Mouse (Mus musculus) kidney, embryonic 14.5 days (tissue): ENCODE measurements around the gene Cpn1. TPM values are rescaled to one million over a fixed set of nuclear protein-coding genes. Genes with fewer than 3 reads are reported as not detected.
"Not testable (repeated sequence)": the region's sequence is repeated elsewhere in the genome, so short reads cannot be mapped to it uniquely, and the experiment has no call there.

Source experiments
- ATAC-seq: fragments of 200-750 bp; cut with Nextera tagmentation; 2 replicates; pipeline ENCODE4 v1.8.0; 2017; ENCODE audit warnings: moderate number of reproducible peaks, mild to moderate bottlenecking, moderate TSS enrichment, moderate library complexity; ENCODE audit not compliant: low FRiP score, low TSS enrichment
- H3K27ac ChIP-seq: fragments of 300-500 bp; sonication (generic); 2 replicates; pipeline ENCODE4 v1.5.1; 2014; ENCODE audit warnings: low read depth, mild to moderate bottlenecking, low read length, moderate library complexity, mixed read lengths
- H3K27me3 ChIP-seq: fragments of 300-500 bp; sonication (generic); 2 replicates; pipeline ENCODE4 v1.6.1; 2014; ENCODE audit warnings: mild to moderate bottlenecking, low read length; ENCODE audit not compliant: control insufficient read depth, insufficient read depth
- H3K36me3 ChIP-seq: fragments of 300-500 bp; sonication (generic); 2 replicates; pipeline ENCODE4 v1.6.1; 2014; ENCODE audit warnings: low read length, mixed read lengths; ENCODE audit not compliant: control insufficient read depth, insufficient read depth
- H3K4me1 ChIP-seq: fragments of 300-500 bp; sonication (generic); 2 replicates; pipeline ENCODE4 v1.6.1; 2014; ENCODE audit warnings: low read length, mixed read lengths; ENCODE audit not compliant: control insufficient read depth, insufficient read depth
- H3K4me2 ChIP-seq: fragments of 300-500 bp; sonication (generic); replicated peaks from 2 replicates; pipeline ENCODE4 v1.6.1; 2014; ENCODE audit warnings: low read depth, mild to moderate bottlenecking, low read length
- H3K4me3 ChIP-seq: fragments of 300-500 bp; sonication (generic); 2 replicates; pipeline ENCODE4 v1.5.1; 2014; ENCODE audit warnings: mild to moderate bottlenecking, low read length
- H3K9ac ChIP-seq: fragments of 300-500 bp; sonication (generic); 2 replicates; pipeline ENCODE4 v1.6.1; 2014; ENCODE audit warnings: low read depth, mild to moderate bottlenecking, low read length, moderate library complexity
- H3K9me3 ChIP-seq: fragments of 300-500 bp; sonication (generic); 2 replicates; pipeline ENCODE4 v1.6.1; 2016; ENCODE audit warnings: low read length; ENCODE audit not compliant: control insufficient read depth
- WGBS: fragments of 180-500 bp; shearing (Covaris S2); extraction: QIAGEN DNeasy Blood & Tissue Kit; methylation state at CpG from one replicate; pipeline ENCODE4 v1.1.7; 2014; 5-methylcytosine and 5-hydroxymethylcytosine counted together
- polyA plus RNA-seq: library from polyadenylated mRNA; unstranded; fragments of >200 nt; fragmentation: Nextera tagmentation; extraction: Ambion mirVana; gene quantifications from 2 replicates; pipeline ENCODE4 v1.2.1, GENCODE M21; 2014

The Cpn1 gene
- polyA plus RNA-seq, 1 experiment from 2014 or later = 32.3 TPM

GRCm38 (mm10) chr19:43959162-43959561, 27.2 kb downstream of the Cpn1 start:
- no peak overlapping the region for H3K9ac ChIP-seq
- H3K27me3 ChIP-seq = no peaks in the 10 kb centered on the region
- H3K9me3 ChIP-seq = peaks cover 3% of the 10 kb centered on the region; the same call in 1 of the 2 replicates
- H3K4me3 ChIP-seq = no peak overlapping the region
- H3K4me1 ChIP-seq = peaks cover 4% of the 10 kb centered on the region; the same call in 1 of the 2 replicates
- no peak overlapping the region for H3K27ac ChIP-seq
- ATAC-seq = peak; percentile 68
- H3K4me2 ChIP-seq = no peak overlapping the region
- WGBS = 12% methylated on average over 2 of the region's 2 CpGs
- H3K36me3 ChIP-seq = no peaks in the 10 kb centered on the region

GRCm38 (mm10) chr19:43957881-43958280, 28.5 kb downstream of the Cpn1 start:
- H3K4me3 ChIP-seq = no peak overlapping the region
- no peaks in the 10 kb centered on the region for H3K27me3 ChIP-seq
- no peaks in the 10 kb centered on the region for H3K36me3 ChIP-seq
- 86% methylated on average over 4 of the region's 4 CpGs for WGBS
- H3K27ac ChIP-seq = 0 out of 2 replicates have a peak overlapping the region, but pooled peaks have one; percentile 17
- H3K9me3 ChIP-seq = peaks cover 3% of the 10 kb centered on the region; the same call in 1 of the 2 replicates
- H3K9ac ChIP-seq = no peak overlapping the region
- peaks cover 4% of the 10 kb centered on the region; the same call in 1 of the 2 replicates for H3K4me1 ChIP-seq
- ATAC-seq = no peak
- H3K4me2 ChIP-seq = no peak overlapping the region

- no peak overlapping the region for H3K4me2 ChIP-seq
- WGBS = 10% methylated on average over 4 of the region's 4 CpGs
- H3K9me3 ChIP-seq = peaks cover 3% of the 10 kb centered on the region; the same call in 1 of the 2 replicates
- no peaks in the 10 kb centered on the region for H3K36me3 ChIP-seq
- H3K9ac ChIP-seq = no peak overlapping the region
- H3K4me1 ChIP-seq = peaks cover under 1% of the 10 kb centered on the region; the same call in 1 of the 2 replicates
- H3K27ac ChIP-seq = no peak overlapping the region
- ATAC-seq = no peak
- no peak overlapping the region for H3K4me3 ChIP-seq
- no peaks in the 10 kb centered on the region for H3K27me3 ChIP-seq
These were observed 29.0 kb downstream of the Cpn1 start for GRCm38 (mm10) chr19:43957402-43957801.

DNA sequence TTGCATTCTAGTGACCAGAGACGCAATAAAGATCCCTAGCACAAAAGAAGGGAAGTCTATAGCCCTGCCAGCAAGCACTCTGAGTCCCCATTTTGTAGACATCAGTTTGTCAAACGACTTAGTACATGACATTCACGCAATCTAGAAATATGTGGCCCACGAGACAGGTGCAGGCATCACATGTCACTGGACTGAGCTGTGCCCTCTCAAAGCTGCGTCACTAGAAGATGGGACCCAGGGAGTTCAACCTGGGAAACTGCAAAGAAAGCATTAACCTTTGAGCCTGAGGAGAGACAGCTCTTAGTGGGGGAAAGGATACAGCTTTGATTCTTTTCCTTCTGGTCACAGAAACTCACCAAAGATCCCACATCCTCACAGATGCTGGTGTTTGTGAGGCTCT, 31.1 kb downstream of the Cpn1 start:
- Histone ChIP-seq H3K36me3 (no peaks in the 10 kb centered on the region), H3K4me2 (no peak overlapping the region), H3K9me3 (no peaks in the 10 kb centered on the region), H3K9ac (no peak overlapping the region), H3K27ac (no peak overlapping the region), H3K4me3 (no peak overlapping the region), H3K4me1 (no peaks in the 10 kb centered on the region), H3K27me3 (no peaks in the 10 kb centered on the region)
- no peak for ATAC-seq
- 64% methylated on average over 5 of the region's 5 CpGs for WGBS

DNA sequence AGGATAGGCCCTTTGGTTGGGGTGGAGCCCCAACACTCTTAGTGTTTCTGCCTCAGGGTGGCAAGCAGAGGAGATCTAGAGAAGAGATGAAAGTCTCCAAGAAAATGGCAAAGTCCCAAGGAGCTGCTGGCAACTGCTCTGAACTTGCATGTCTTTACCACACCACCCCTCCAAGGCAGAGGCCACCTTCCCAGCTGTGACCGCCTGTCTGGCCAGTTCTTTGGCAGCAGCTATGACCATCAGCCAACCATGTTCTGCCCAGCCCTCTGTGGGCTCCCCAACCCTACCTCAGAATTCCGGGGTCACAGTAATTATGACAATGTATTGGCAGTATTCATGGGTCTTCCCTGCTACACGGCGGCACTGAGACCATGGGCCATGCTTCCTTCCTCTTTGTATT, 31.5 kb downstream of the Cpn1 start:
- no peaks in the 10 kb centered on the region for H3K9me3 ChIP-seq
- H3K9ac ChIP-seq = no peak overlapping the region
- H3K36me3 ChIP-seq = no peaks in the 10 kb centered on the region
- no peak for ATAC-seq
- H3K4me2 ChIP-seq = no peak overlapping the region
- WGBS = 79% methylated on average over 4 of the region's 4 CpGs
- H3K27ac ChIP-seq = no peak overlapping the region
- H3K27me3 ChIP-seq = no peaks in the 10 kb centered on the region
- no peak overlapping the region for H3K4me3 ChIP-seq
- no peaks in the 10 kb centered on the region for H3K4me1 ChIP-seq

DNA sequence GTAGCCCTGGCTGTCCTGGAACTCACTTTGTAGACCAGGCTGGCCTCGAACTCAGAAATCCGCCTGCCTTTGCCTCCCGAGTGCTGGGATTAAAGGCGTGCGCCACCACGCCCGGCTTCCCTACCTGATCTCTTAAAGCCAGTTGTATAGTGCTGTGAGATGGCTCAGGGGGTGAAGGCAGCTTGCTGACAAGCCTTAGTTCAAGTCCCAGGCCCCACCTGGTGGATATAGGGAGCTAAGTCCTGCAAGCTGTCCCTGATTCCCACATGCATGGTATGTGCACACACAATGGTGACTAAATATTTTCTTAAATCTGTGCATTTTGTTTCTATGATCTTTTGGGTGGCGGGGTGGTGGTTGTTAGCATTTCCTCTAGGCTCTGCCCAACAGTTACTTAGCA, 33.4 kb downstream of the Cpn1 start:
- not testable (repeated sequence) for H3K9me3 ChIP-seq, H3K4me3 ChIP-seq, H3K9ac ChIP-seq, H3K36me3 ChIP-seq, H3K27me3 ChIP-seq, H3K4me2 ChIP-seq, H3K27ac ChIP-seq, H3K4me1 ChIP-seq, ATAC-seq
- WGBS = 93% methylated on average over 8 of the region's 8 CpGs

- H3K27me3 ChIP-seq = no peaks in the 10 kb centered on the region
- WGBS = 7% methylated on average over 12 of the region's 12 CpGs
- no peak overlapping the region for H3K4me3 ChIP-seq
- H3K4me2 ChIP-seq = peak overlapping the region; percentile 30
- peak; percentile 89 for ATAC-seq
- no peaks in the 10 kb centered on the region for H3K36me3 ChIP-seq
- H3K4me1 ChIP-seq = peaks cover 2% of the 10 kb centered on the region; the same call in 1 of the 2 replicates
- no peak overlapping the region for H3K27ac ChIP-seq
- H3K9ac ChIP-seq = no peak overlapping the region
- no peaks in the 10 kb centered on the region for H3K9me3 ChIP-seq
These were observed 37.1 kb downstream of the Cpn1 start for GRCm38 (mm10) chr19:43949111-43949810.

DNA sequence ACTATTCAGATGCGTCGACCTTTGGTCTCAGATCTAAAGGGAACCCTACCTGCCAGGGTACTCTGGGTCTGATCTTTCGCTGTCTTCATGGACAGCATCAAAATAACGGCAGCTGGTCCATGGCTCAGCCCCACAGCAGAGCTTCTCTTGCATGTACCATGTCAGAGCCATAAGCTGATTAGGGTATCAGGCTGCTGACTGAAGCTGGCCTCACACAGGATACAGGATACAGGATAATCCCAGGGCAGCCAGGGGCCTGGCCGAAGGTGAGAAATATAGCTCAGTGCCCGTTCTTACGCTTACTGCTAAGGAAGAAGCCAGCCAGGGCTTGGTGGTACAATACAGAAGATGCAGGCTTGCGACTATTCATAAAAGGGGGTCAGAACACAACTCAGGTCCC, 41.8 kb downstream of the Cpn1 start:
- WGBS = 93% methylated on average over 8 of the region's 8 CpGs
- H3K9me3 ChIP-seq = no peaks in the 10 kb centered on the region
- no peak overlapping the region for H3K27ac ChIP-seq
- H3K4me3 ChIP-seq = no peak overlapping the region
- ATAC-seq = no peak
- H3K9ac ChIP-seq = no peak overlapping the region
- peaks cover 2% of the 10 kb centered on the region; the same call in 1 of the 2 replicates for H3K4me1 ChIP-seq
- H3K36me3 ChIP-seq = no peaks in the 10 kb centered on the region
- no peak overlapping the region for H3K4me2 ChIP-seq
- no peaks in the 10 kb centered on the region for H3K27me3 ChIP-seq

DNA sequence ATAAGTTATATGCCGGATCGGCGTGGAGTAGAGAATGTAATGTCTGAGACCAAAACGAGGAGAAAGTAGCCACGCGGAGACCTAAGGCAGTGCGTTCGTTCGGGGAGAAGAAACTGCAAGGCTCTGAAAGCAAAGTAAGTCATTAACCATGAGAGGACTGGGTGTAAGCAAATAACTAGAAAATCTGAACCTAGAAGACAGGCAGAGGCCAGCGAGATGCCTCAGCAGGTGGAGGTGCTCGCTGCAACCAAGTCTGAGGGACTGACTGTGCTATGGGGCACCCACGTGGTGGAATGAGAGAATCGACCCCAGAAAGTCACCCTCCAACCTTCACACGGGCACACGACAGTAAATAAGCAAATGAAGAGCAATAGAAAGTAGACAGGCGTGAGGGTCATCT, 43.3 kb downstream of the Cpn1 start:
- Histone ChIP-seq H3K4me3 (no peak overlapping the region), H3K27me3 (no peaks in the 10 kb centered on the region), H3K9me3 (no peaks in the 10 kb centered on the region), H3K9ac (no peak overlapping the region), H3K4me1 (peaks cover 6% of the 10 kb centered on the region; the same call in 1 of the 2 replicates), H3K36me3 (no peaks in the 10 kb centered on the region), H3K27ac (no peak overlapping the region), H3K4me2 (no peak overlapping the region)
- WGBS = 71% methylated on average over 16 of the region's 16 CpGs
- ATAC-seq = no peak
